Mouse (Mus musculus) neural tube, embryonic 10.5 days (tissue): Measurements from ENCODE around the gene Plin2.
"Not testable (repeated sequence)": the region's sequence is repeated elsewhere in the genome, so short reads cannot be mapped to it uniquely, and the experiment has no call there.

Experiments used
- DNase-seq: peaks from one replicate; pipeline ENCODE4 v3.0.0-alpha.2; 2017; ENCODE audit warnings: low spot score; ENCODE audit errors: extremely low spot score

Gene Plin2

GRCm38 (mm10) chr4:86683746-86684145 lies 13.9 kb upstream of the Plin2 start:
- no peak for DNase-seq

- DNase-seq: no peak
These were observed 13.4 kb upstream of the Plin2 start for GRCm38 (mm10) chr4:86683280-86683679.

- no peak for DNase-seq
These were observed 12.0 kb upstream of the Plin2 start for GRCm38 (mm10) chr4:86681846-86682245.

GRCm38 (mm10) chr4:86681421-86681820 lies 11.6 kb upstream of the Plin2 start:
- no peak for DNase-seq

GRCm38 (mm10) chr4:86679686-86680085 lies 9.8 kb upstream of the Plin2 start:
- no peak for DNase-seq

- no peak for DNase-seq
These were observed 6.9 kb upstream of the Plin2 start for GRCm38 (mm10) chr4:86676756-86677155.

DNA sequence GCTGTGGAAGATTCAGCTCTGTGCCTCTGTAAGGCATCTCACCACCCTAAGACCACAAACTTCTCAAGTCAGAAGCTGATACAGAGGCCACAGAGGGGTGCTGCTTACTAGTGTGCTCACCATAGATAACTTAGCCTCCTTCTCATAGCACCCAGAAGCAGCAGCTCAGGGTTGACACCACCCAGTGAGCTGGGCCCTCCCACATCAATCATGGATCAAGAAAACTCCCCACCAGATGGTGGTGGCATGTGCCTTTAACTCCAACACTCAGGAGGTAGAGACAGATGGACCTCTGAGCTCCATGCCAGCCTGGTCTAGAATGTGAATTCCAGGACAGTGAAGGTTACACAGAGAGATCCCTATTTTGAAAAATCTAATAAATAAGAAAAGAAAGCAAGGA lies 4.9 kb upstream of the Plin2 start:
- DNase-seq: not testable (repeated sequence)

DNA sequence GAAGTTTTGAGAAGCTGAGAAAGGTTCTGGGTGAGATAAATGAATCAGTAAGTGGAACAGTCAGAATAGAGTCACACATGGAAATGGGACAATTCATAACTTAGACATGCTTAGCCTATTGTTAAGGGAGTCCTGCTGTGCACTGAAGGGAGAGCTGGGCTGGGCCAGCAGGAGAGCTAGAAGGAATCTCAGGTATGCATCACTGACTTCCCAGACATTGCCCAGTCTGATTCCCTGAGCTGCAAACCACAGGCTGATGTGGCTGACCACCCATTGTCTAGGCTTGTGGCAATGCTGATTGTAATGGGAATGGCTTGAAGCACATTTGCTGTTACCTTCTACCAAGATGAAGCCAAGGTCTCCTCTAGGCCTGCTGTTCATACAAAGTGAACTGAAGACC lies 4.3 kb upstream of the Plin2 start:
- DNase-seq: not testable (repeated sequence)

- DNase-seq: no peak
These were observed 2.6 kb upstream of the Plin2 start for GRCm38 (mm10) chr4:86672450-86672849.

GRCm38 (mm10) chr4:86671803-86672202 lies 1.9 kb upstream of the Plin2 start:
- no peak for DNase-seq

DNA sequence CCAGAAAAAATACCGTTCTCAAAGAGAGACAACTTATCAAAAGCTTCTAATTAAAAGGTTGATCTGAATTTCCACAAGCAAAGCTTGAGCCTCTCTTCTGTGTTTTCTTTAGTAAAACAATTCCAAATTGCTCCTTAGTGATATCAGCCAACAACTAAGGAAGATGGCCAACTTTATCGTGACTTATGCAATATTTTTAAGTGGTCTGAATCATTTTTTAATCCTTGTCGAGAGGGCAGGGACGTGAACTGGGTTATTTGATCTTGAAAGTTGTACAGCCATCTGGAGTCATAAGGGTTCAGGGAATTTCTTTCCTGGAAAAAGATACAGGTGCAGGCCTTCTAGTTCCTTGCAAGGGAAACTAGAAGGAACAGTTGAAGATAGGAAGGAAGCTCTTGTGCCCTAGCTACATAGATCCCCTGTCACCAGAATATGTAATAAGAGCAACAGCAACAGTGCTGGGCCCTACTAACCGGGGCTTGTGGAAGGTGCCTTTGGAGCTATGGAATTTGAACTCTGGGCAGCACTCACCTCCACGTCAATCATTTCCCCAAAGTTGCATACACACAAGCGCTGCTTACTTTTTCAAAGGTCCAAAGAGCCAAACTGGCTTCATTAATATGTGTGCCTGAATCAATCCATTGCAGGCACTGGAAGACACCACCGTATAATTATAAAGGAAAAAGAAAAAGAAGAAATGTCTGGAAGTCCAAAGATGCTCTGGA lies 884 bp upstream of the Plin2 start:
- no peak for DNase-seq

- peak; percentile 31 for DNase-seq
These were observed 563 bp downstream of the Plin2 start for GRCm38 (mm10) chr4:86669241-86669753.

- no peak for DNase-seq
These were observed 1.4 kb downstream of the Plin2 start for GRCm38 (mm10) chr4:86668290-86669000.

GRCm38 (mm10) chr4:86665596-86665995 lies 4.3 kb downstream of the Plin2 start:
- DNase-seq: no peak

- DNase-seq: no peak
These were observed 5.9 kb downstream of the Plin2 start for GRCm38 (mm10) chr4:86663919-86664318.

DNA sequence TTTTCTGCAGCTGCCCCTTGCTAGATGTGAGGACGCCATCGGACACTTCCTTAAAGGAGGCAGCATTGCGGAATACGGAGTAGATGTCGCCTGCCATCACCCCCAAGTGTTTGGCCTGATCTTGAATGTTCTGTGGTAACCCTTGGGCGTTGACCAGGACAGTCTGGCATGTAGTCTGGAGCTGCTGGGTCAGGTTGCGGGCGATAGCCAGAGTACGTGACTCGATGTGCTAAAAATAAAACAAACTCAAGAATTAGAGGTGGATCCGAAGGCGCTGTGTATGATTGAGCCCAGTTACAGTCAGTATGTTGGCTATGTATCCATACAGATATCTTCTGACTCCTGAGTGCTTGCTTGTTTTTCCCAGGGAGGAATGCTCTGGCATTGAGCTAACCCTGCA lies 12.7 kb downstream of the Plin2 start:
- no peak for DNase-seq

GRCm38 (mm10) chr4:86656410-86656809 lies 13.4 kb downstream of the Plin2 start:
- not testable (repeated sequence) for DNase-seq

- no peak for DNase-seq
These were observed 18.0 kb downstream of the Plin2 start for GRCm38 (mm10) chr4:86651686-86652384.

- DNase-seq: not testable (repeated sequence)
These were observed 21.5 kb downstream of the Plin2 start for GRCm38 (mm10) chr4:86648394-86648793.

DNA sequence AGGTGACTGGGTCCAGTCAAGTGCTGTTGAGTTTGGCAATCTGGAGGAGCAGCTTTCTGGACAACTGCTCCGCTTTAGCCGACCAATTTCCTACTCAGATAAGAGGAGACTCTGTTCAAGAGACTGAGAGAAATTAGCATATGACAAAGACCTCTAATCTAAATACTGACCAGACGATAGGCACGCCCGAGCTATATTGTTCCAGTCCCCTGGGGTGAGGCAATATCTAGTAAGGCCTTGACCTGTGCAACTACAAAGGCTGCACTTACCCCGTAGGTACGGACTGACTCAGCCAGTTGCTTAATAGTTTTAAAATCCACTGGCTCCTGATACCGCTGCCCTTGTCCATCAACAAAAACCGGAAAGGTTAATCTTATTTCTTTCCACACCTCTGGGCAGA lies 32.3 kb downstream of the Plin2 start:
- not testable (repeated sequence) for DNase-seq

DNA sequence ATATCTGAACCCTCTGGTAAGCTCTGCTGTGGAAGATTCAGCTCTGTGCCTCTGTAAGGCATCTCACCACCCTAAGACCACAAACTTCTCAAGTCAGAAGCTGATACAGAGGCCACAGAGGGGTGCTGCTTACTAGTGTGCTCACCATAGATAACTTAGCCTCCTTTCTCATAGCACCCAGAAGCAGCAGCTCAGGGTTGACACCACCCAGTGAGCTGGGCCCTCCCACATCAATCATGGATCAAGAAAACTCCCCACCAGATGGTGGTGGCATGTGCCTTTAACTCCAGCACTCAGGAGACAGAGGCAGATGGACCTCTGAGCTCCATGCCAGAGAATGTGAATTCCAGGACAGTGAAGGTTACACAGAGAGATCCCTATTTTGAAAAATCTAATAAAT lies 35.0 kb downstream of the Plin2 start:
- not testable (repeated sequence) for DNase-seq

GRCm38 (mm10) chr4:86634312-86634711 lies 35.5 kb downstream of the Plin2 start:
- not testable (repeated sequence) for DNase-seq
